ENCODE assay signal across 8 mouse cellular contexts in the genomic region with DNA sequence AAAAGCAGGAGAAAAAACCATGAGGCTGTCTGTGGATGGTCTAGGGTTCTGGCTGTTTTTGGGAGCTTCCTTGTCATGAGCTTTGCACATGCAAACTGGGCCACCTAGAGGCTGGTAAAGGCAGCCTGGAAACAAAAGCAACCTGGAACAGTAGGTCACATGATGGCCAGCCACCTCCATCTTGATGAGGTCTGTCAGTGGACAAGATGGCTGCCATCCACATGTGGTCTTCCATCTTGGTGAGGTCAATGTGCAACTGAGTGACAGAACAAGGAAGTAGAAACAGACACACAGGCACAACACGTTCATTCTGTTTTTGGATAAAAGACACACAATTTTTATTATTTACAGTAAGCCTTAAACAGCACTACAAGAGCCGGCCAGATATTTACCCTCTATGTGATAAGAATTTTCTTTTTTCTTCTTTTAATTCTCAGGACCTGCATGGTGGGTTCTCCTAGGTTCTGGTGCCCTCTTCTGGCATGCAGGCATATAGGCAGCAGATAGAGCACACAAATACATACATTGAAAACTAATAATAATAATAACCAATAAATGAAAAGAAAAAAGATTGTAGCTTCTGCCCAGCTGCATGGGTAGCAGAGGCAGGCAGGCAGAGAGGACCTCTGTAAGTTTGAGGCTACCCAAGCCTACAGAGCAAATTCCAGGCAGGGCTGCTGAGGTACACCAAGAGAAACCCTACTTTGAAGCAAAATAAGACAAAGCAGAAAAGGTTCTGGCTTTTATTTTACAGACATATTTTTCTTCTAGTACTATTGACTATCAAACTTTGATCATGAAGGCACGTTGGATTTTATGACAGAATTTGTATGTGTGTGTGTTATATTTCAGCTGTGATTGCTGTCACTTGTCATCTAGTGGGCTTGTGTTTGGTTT. TPM values are rescaled to one million over a fixed set of nuclear protein-coding genes. Genes with fewer than 3 reads are reported as not detected.
DNase-seq lines count a peak whose midpoint lies in the region; ATAC-seq and TF ChIP-seq lines count a peak whose summit lies in the region.

No protein-coding gene starts in this region.

- peak overlapping the region; percentile 35 for H3K9ac ChIP-seq in MEL (ENCODE audit: control insufficient read depth, low read depth, low read length, poor library complexity, severe bottlenecking)
- no peak overlapping the region for H3K9ac ChIP-seq in forebrain, embryonic 13.5 days
- no peak overlapping the region for H3K9ac ChIP-seq in hindbrain, embryonic 13.5 days

- peak; percentile 49 to 93 (median 79) for TF ChIP-seq CTCF in MEL (IDR thresholded peaks at IDR 0.05 in 2 of 3, conservative IDR thresholded peaks at IDR 0.05 in 1 of 3; ENCODE audit: control insufficient read depth in 1 of 3, insufficient read depth in 1 of 3, low read depth in 2 of 3, low read length in 3 of 3, poor library complexity in 1 of 3, severe bottlenecking in 1 of 3)

- peak in 1 of 2 experiments; percentile 48; a peak in 1 of 4 replicates for TF ChIP-seq POLR2A in MEL (IDR thresholded peaks at IDR 0.05; ENCODE audit: control insufficient read depth in 1 of 2, insufficient read depth in 1 of 2, low read depth in 1 of 2, low read length in 2 of 2, poor library complexity in 1 of 2)

- H3K79me2 ChIP-seq in MEL (ENCODE audit: control insufficient read depth, insufficient read depth, low read length, poor library complexity) = no peaks in the 10 kb centered on the region

- DNase-seq in MEL (ENCODE audit: low read depth, low spot score) = peak; percentile 100
- DNase-seq in brain, adult 2 months (ENCODE audit: low read depth, low spot score) = peak; percentile 87
- peak; percentile 66 to 76 for DNase-seq in layer of hippocampus, postnatal 10 days (ENCODE audit: low spot score in 2 of 2)
- DNase-seq in lung, postnatal 36 days = peak; percentile 92
- DNase-seq in retina, postnatal 7 days (ENCODE audit: low read depth, low spot score) = peak; percentile 46
- DNase-seq in thymus, postnatal 4 days = peak; percentile 78

- peak overlapping the region; percentile 61; the same call in 1 of the 2 replicates for H3K27ac ChIP-seq in MEL (ENCODE audit: control insufficient read depth, low read depth, low read length)
- no peak overlapping the region for H3K27ac ChIP-seq in forebrain, embryonic 13.5 days
- no peak overlapping the region for H3K27ac ChIP-seq in hindbrain, embryonic 13.5 days

- peaks cover 6 to 8% of the 10 kb centered on the region in 2 experiments; a peak in 3 of 4 replicates for H3K4me1 ChIP-seq in MEL (ENCODE audit: control insufficient read depth in 1 of 2, insufficient read depth in 2 of 2, low read length in 2 of 2)
- H3K4me1 ChIP-seq in forebrain, embryonic 13.5 days = no peaks in the 10 kb centered on the region
- no peaks in the 10 kb centered on the region; the same call in 1 of the 2 replicates for H3K4me1 ChIP-seq in hindbrain, embryonic 13.5 days (replicated peaks)

- TF ChIP-seq EP300 in MEL (IDR thresholded peaks at IDR 0.05; ENCODE audit: low read depth in 1 of 2, low read length in 2 of 2) = peak; percentile 11 to 57; a peak in 1 of 4 replicates

- no peaks in the 10 kb centered on the region for H3K9me3 ChIP-seq in MEL (replicated peaks; ENCODE audit: insufficient read depth, low read length)
- H3K9me3 ChIP-seq in forebrain, embryonic 13.5 days (replicated peaks) = no peaks in the 10 kb centered on the region
- no peaks in the 10 kb centered on the region for H3K9me3 ChIP-seq in hindbrain, embryonic 13.5 days

- peak overlapping the region; percentile 1 to 15; a peak in 2 of 4 replicates for H3K4me3 ChIP-seq in MEL (ENCODE audit: control insufficient read depth in 1 of 2, insufficient read depth in 1 of 2, low read depth in 2 of 2, low read length in 2 of 2)
- no peak overlapping the region for H3K4me3 ChIP-seq in forebrain, embryonic 13.5 days
- no peak overlapping the region for H3K4me3 ChIP-seq in hindbrain, embryonic 13.5 days

- H3K27me3 ChIP-seq in MEL (ENCODE audit: control insufficient read depth in 1 of 2, insufficient read depth in 2 of 2, low read length in 2 of 2) = no peaks in the 10 kb centered on the region
- H3K27me3 ChIP-seq in forebrain, embryonic 13.5 days = 0 out of 2 replicates have a peak, but pooled peaks cover 4% of the 10 kb centered on the region
- no peaks in the 10 kb centered on the region for H3K27me3 ChIP-seq in hindbrain, embryonic 13.5 days

- peak; percentile 88 for TF ChIP-seq RAD21 in MEL (IDR thresholded peaks at IDR 0.05; ENCODE audit: low read depth, low read length)

- no peak overlapping the region for H3K4me2 ChIP-seq in forebrain, embryonic 13.5 days
- no peak overlapping the region for H3K4me2 ChIP-seq in hindbrain, embryonic 13.5 days

- H3K36me3 ChIP-seq in MEL (ENCODE audit: control insufficient read depth in 1 of 2, insufficient read depth in 2 of 2, low read length in 2 of 2) = peaks cover 0 to 6% of the 10 kb centered on the region in 2 experiments; a peak in 2 of 4 replicates
- no peaks in the 10 kb centered on the region for H3K36me3 ChIP-seq in forebrain, embryonic 13.5 days (ENCODE audit: poor library complexity, severe bottlenecking)
- H3K36me3 ChIP-seq in hindbrain, embryonic 13.5 days = no peaks in the 10 kb centered on the region

- peak; percentile 12; the same call in 1 of the 2 replicates for ATAC-seq in forebrain, embryonic 13.5 days
- peak; percentile 62 for ATAC-seq in hindbrain, embryonic 13.5 days (ENCODE audit: low FRiP score)

- 23% methylated on average over 3 of the region's 3 CpGs for WGBS in forebrain, embryonic 13.5 days
- 36% methylated on average over 3 of the region's 3 CpGs for WGBS in hindbrain, embryonic 13.5 days

TF ChIP-seq in MEL, 35 proteins besides CTCF, POLR2A, EP300 and RAD21 (continues in another document):
- peak; percentile 98 for TF ChIP-seq SIN3A (IDR thresholded peaks at IDR 0.05; ENCODE audit: low read length)
- TF ChIP-seq JUND (IDR thresholded peaks at IDR 0.05; ENCODE audit: low read depth, low read length) = peak; percentile 56; the same call in 1 of the 2 replicates
- no peak for TF ChIP-seq MEF2A (IDR thresholded peaks at IDR 0.05; ENCODE audit: extremely low read depth, insufficient replicate concordance, low read depth, low read length, poor library complexity, severe bottlenecking)
- TF ChIP-seq KAT2A (conservative IDR thresholded peaks at IDR 0.05; ENCODE audit: low read depth, low read length) = peak; percentile 76
- TF ChIP-seq MYB (IDR thresholded peaks at IDR 0.05; ENCODE audit: low read depth, low read length) = no peak
- TF ChIP-seq USF2 (IDR thresholded peaks at IDR 0.05; ENCODE audit: borderline replicate concordance in 1 of 2, insufficient read depth in 1 of 2, low read depth in 1 of 2, low read length in 2 of 2) = peak; percentile 68 to 95
- no peak for TF ChIP-seq GABPA (IDR thresholded peaks at IDR 0.05; ENCODE audit: low read depth, low read length)
- TF ChIP-seq POLR2AphosphoS5 (IDR thresholded peaks at IDR 0.05; ENCODE audit: borderline replicate concordance, low read depth, low read length) = no peak
- no peak for TF ChIP-seq ZKSCAN1 (IDR thresholded peaks at IDR 0.05; ENCODE audit: low read depth, low read length)
- peak; percentile 32 for TF ChIP-seq BHLHE40 (IDR thresholded peaks at IDR 0.05; ENCODE audit: borderline replicate concordance, low read depth, low read length)
- no peak for TF ChIP-seq POLR2AphosphoS2 (IDR thresholded peaks at IDR 0.05; ENCODE audit: low read length)
- TF ChIP-seq CHD1 (IDR thresholded peaks at IDR 0.05; ENCODE audit: low read depth, low read length) = peak; percentile 36; the same call in 1 of the 2 replicates
- no peak for TF ChIP-seq CHD2 (IDR thresholded peaks at IDR 0.05; ENCODE audit: low read length)
- peak; percentile 97 for TF ChIP-seq HCFC1 (IDR thresholded peaks at IDR 0.05; ENCODE audit: low read depth, low read length)
- TF ChIP-seq ZMIZ1 (IDR thresholded peaks at IDR 0.05; ENCODE audit: low read depth, low read length) = peak; percentile 5; the same call in 1 of the 2 replicates
- TF ChIP-seq ETS1 (IDR thresholded peaks at IDR 0.05; ENCODE audit: low read depth, low read length) = peak; percentile 78; the same call in 1 of the 2 replicates
- peak; percentile 98 for TF ChIP-seq MYC (IDR thresholded peaks at IDR 0.05; ENCODE audit: low read depth, low read length)
- TF ChIP-seq SMC3 (IDR thresholded peaks at IDR 0.05; ENCODE audit: low read depth, low read length) = peak; percentile 86
- TF ChIP-seq GATA1 (IDR thresholded peaks at IDR 0.05; ENCODE audit: low read depth, low read length) = 0 out of 2 replicates have a peak, but pooled peaks have one; percentile 10
- peak; percentile 27; the same call in 1 of the 2 replicates for TF ChIP-seq NELFE (IDR thresholded peaks at IDR 0.05; ENCODE audit: low read depth, low read length)
- TF ChIP-seq ZNF384 (IDR thresholded peaks at IDR 0.05; ENCODE audit: low read depth, low read length) = peak; percentile 46
- TF ChIP-seq TCF12 (IDR thresholded peaks at IDR 0.05; ENCODE audit: low read depth, low read length) = peak; percentile 34; the same call in 1 of the 2 replicates
- TF ChIP-seq NRF1 (IDR thresholded peaks at IDR 0.05; ENCODE audit: insufficient read depth, low read depth, low read length, poor library complexity, severe bottlenecking) = peak; percentile 77
- TF ChIP-seq UBTF (IDR thresholded peaks at IDR 0.05; ENCODE audit: borderline replicate concordance, insufficient read depth, low read depth, low read length) = no peak
- peak; percentile 99 for TF ChIP-seq MAX (IDR thresholded peaks at IDR 0.05; ENCODE audit: low read length)
- peak; percentile 90 for TF ChIP-seq MXI1 (IDR thresholded peaks at IDR 0.05; ENCODE audit: low read depth, low read length)
- peak; percentile 97 for TF ChIP-seq ELF1 (IDR thresholded peaks at IDR 0.05; ENCODE audit: low read depth, low read length)
- no peak for TF ChIP-seq TAL1 (IDR thresholded peaks at IDR 0.05; ENCODE audit: low read length)

RNA-seq across cellular contexts. Expression of a gene that starts 31.3 kb away (rescaled TPM):
- total RNA-seq in MEL (2012; rRNA removed) = not detected in 2 replicates
- polyA plus RNA-seq in MEL (2012; ENCODE audit: insufficient read depth in 1 of 2, insufficient read length in 2 of 2, low read depth in 1 of 2, low replicate concordance in 2 of 2, missing spikeins in 1 of 2) = not detected
- not detected in 2 replicates for polyA plus RNA-seq in forebrain, embryonic 13.5 days (2015; fragmentation: Nextera tagmentation; extraction: Ambion mirVana)
- not detected in 2 replicates for polyA plus RNA-seq in hindbrain, embryonic 13.5 days (2015; fragmentation: Nextera tagmentation; extraction: Ambion mirVana)
- total RNA-seq in layer of hippocampus, postnatal 10 days (2021) = not detected

RNA-seq across cellular contexts. Expression of a gene that starts 37.4 kb away (rescaled TPM):
- not detected in 2 replicates for total RNA-seq in MEL (2012; rRNA removed)
- not detected for polyA plus RNA-seq in MEL (2012; ENCODE audit: insufficient read depth in 1 of 2, insufficient read length in 2 of 2, low read depth in 1 of 2, low replicate concordance in 2 of 2, missing spikeins in 1 of 2)
- 20.4 and 25.2 TPM in 2 replicates for polyA plus RNA-seq in forebrain, embryonic 13.5 days (2015; fragmentation: Nextera tagmentation; extraction: Ambion mirVana)
- 48.4 and 56.6 TPM in 2 replicates for polyA plus RNA-seq in hindbrain, embryonic 13.5 days (2015; fragmentation: Nextera tagmentation; extraction: Ambion mirVana)
- 10 to 100 TPM; 35.6 to 47.9 TPM for total RNA-seq in layer of hippocampus, postnatal 10 days (2021)

Comparison
In these comparisons a context has a peak if more than half of its experiments do, and no peak if none do; other contexts are left out.
1. DNase-seq: peak in every context shown above with its lines; median percentile 100 in MEL; 92 in lung, postnatal 36 days; 87 in brain, adult 2 months; 78 in thymus, postnatal 4 days; 71 in layer of hippocampus, postnatal 10 days; 46 in retina, postnatal 7 days.
2. H3K4me3 ChIP-seq: peak in MEL (2 of 2); none in forebrain, embryonic 13.5 days (single experiment) and hindbrain, embryonic 13.5 days (single experiment).
3. RNA of a gene that starts 37.4 kb away (polyA plus RNA-seq): 48.4 to 56.6 TPM in hindbrain, embryonic 13.5 days and 20.4 to 25.2 TPM in forebrain, embryonic 13.5 days; not detected in MEL; every median in the first group is over 10 times any median in the second.